Mouse (Mus musculus) cerebellum, postnatal 14 days (tissue): Measurements from ENCODE around the gene Spata1.

Experiments used
- DNase-seq, 2 experiments: peaks; one replicate each; pipeline ENCODE4 v3.0.0; 2021; ENCODE audit warnings: mixed read lengths in 2 of 2

The Spata1 gene

DNA sequence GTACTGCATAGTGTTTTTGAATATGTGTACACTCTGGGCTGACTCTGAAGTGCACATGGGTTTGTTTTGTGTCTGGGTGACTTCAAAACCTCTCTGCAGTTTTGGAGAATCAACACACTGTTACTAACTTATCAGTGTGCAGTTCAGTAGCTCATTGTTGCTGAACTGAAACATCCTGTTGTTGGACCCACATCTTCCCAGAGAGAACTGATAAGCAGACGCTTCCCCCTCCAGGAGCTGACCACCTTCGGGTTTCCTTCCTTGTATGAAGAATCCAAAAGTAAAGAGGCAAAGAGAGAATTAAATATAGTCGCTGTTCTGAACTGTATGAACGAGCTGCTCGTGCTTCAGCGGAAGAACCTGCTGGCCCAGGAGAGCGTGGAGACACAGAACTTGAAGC lies 80.7 kb downstream of the Spata1 start:
- DNase-seq: peak in 1 of 2 experiments; percentile 27

GRCm38 (mm10) chr3:146417873-146418272 lies 81.7 kb downstream of the Spata1 start:
- peak in 1 of 2 experiments; percentile 2 for DNase-seq

GRCm38 (mm10) chr3:146414555-146414954 lies 85.0 kb downstream of the Spata1 start:
- DNase-seq: peak in 1 of 2 experiments; percentile 45

- DNase-seq: peak; percentile 64 to 84
Observed at GRCm38 (mm10) chr3:146413992-146414391, 85.6 kb downstream of the Spata1 start.

DNA sequence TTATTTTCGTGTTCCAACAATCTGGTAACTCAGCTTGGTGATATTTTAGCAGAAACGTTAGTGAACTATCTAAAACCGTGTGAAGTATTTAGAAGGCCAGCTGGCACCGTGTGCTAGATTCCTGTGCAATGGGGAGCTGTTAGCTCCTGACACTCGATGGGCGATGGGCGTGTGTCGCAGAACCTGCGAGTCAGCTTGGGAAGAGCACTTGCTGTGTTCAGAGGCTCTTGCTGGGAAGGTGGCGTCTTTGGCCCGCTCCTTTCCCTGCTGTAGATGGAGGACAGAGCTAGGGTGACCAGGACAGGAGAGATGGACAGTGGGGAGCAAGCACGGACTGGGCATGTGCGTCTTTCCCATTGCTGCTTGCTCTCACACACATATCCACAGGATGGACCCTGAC lies 86.5 kb downstream of the Spata1 start:
- DNase-seq: peak; percentile 49 to 64

- DNase-seq: no peak
Observed at GRCm38 (mm10) chr3:146412480-146412879, 87.1 kb downstream of the Spata1 start.

DNA sequence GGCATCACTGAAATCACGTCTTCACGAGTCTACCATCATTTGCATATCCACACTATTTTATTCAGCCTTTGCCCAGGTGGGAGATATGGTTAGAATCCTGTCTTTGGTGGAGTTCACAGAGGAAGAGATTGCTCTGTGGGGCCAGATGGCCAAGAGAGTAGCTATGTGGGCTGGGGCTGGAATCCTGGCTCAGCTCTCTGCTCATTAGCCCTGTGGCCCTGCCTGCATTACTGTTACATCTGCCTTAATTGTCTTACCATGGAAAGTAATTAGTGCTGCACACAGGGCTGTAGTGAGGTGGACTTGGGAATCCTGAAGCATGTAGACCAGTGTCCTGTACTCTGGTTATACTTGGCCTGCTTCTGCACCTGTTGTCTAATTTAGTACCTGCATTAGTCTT lies 87.5 kb downstream of the Spata1 start:
- DNase-seq: peak; percentile 45 to 69

DNA sequence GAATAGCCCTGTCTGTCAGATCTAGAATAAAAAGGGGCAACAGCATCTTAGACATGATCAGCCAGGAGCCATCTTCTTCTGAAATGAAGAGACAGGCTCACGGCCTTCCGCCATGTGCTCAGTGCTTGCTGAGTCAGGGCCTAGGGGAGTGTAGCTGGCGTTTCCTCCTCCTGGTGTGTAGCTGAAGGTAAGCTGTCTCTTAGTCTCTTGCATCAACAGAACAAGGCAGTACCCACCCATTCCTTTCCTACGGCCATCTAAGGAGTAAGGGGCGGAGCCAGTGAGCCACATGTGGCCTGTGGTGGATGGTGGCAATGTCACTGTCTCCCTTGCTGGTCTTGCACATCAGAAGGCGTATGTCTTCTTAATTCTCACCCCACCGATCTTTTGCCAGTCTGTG lies 89.4 kb downstream of the Spata1 start:
- peak in 1 of 2 experiments; percentile 8 for DNase-seq
